Mouse (Mus musculus): Measurements from ENCODE around the gene Coro1c.

DNA sequence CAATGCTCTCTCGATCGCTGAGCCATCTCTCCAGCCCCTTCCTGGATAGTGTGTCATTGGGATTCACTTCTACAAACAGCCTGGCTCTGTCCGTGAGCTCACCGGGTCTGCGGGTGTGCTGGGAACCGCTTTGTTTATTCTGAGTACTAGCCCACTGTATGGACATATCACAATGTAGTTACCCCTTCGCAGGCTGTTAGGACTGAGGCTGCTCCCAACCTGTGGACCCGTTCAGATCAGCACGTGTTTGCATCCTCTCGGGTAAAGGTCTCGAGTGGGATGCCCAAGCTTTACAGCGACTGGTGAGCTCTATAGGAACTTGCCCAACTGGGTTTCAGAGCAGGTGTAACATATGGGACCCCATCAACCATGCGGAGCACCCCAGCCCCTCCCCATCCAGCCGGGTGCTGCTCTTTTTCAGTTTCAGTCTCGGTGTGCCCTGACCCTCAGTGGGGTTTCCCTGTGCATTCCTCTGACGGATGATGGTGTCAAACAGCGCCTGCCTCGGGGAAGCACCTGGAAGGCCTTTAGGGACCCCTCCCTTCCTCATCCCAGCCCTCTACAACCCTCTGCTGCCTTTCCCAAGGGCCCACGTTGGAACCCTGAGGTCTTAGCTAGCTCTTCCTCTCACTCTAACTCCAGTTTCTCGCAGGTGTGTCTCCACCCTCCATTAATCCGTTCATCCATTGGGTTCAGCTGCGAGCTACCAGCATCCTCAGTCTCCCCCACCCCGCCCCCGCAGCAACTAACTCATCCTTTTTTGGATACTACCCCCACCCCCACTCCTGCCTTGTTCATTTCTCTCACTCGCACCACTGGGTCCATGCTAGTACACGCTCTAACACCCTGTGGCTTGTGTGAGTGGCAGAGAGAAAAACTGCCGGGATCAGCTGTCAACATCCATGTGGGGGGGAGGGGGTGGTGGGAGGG is 94.2 kb downstream of the Coro1c start:
- TF ChIP-seq CTCF (IDR thresholded peaks at IDR 0.05) (no peak), EP300 (IDR thresholded peaks at IDR 0.05) (no peak)

Data from lung, postnatal 0 days (tissue).